Mouse (Mus musculus): ENCODE measurements around the gene Kcna2.

Gene Kcna2

GRCm38 (mm10) chr3:107153772-107154655, 53.1 kb downstream of the Kcna2 start:
- DNase-seq, result no peak

DNA sequence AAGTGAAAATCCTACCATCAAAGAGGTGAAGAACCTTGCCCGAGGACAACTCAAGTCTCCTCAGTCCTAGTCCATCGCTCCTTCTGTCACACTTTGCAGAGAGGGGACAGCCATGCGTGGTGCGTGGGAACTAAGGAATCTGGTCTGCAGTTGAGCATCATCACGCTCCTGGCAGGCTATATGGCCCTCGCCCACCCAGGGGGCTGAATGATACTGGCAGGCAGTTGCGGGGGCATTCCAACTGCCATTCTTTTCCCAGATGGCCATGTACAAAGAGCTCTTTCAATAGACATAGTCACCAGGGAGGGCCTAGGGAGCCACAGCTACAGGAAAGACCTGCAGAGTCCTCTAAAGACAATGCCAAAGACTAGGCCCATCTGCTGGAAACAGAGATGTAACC, 57.9 kb downstream of the Kcna2 start:
- DNase-seq, result no peak

GRCm38 (mm10) chr3:107159418-107159817, 58.5 kb downstream of the Kcna2 start:
- DNase-seq, result peak; percentile 4

DNA sequence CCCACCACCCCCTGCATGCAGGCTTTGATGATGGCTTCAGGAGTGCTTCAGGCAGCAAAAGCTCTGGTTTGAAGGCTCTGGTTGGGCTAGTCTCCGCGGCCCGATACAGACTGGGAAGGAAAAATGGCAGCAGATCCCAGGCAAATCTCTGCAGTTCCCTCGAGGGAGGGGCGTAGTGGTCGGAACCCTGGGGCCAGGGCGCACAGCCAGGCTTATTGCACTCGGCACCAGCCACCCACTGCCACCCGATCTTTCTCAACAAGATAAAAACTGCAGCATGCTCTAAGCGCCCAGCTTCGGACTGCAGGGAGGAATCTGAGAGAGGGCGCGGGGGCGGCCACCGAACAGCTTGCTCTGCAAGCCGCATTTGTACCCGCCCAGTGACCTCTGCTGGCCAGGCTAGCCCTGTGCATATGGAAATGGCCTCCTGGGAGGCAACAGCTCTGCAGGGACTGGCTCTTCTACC, 58.9 kb downstream of the Kcna2 start:
- DNase-seq, result peak; percentile 3

DNA sequence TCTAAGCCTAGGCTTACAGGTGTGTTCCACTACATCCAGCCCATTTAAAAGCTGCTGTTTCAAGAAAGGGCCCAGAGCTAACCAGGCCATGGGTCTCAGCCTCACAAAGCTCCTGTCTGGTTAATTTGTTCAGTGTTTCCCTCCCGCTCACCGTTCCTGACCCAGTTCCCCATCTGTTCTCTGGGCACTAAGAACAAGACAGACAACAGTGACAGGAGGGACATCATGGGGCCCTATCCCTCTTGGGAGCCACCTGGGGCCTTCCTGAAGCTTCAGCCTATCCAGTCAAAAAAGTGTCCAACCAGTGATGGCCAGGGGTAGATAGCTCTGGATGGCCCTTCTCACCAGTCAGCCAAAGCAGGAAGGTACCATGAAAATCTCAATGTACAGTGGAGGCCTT, 61.8 kb downstream of the Kcna2 start:
- no peak for DNase-seq

All from lung, postnatal 14 days (tissue).